Mouse (Mus musculus) testis, adult 2 months (tissue): ENCODE results near the gene Dydc1.

ENCODE experiments used
- CTCF ChIP-seq: fragments of 200-500 bp; IDR thresholded peaks from 2 replicates; pipeline ENCODE4 v1.5.1; 2012; ENCODE audit warnings: low read depth, mild to moderate bottlenecking, inconsistent platforms, low read length, moderate library complexity; ENCODE audit not compliant: control insufficient read depth, insufficient read depth, insufficient replicate concordance
- POLR2A ChIP-seq: fragments of 200-500 bp; IDR thresholded peaks from 2 replicates; pipeline ENCODE4 v1.6.1; 2012; ENCODE audit warnings: low read depth, mild to moderate bottlenecking, inconsistent platforms, low read length, moderate library complexity; ENCODE audit not compliant: control insufficient read depth

- TF ChIP-seq POLR2A (no peak), CTCF (no peak)
These were observed 58.8 kb downstream of the Dydc1 start, which contains the start of gene Sftpa1 for GRCm38 (mm10) chr14:41131540-41131939.
